Mouse (Mus musculus) MEL (cell line): ENCODE results near the gene Ckap2l. TPM values are rescaled to one million over a fixed set of nuclear protein-coding genes. Genes with fewer than 3 reads are reported as not detected.

Experiments used
- DNase-seq: peaks from one replicate; pipeline ENCODE4 v3.0.0; 2011; ENCODE audit warnings: low read depth, low spot score
- H3K27ac ChIP-seq: 2 replicates; pipeline ENCODE4 v1.5.1; 2012; ENCODE audit warnings: low read depth, mild to moderate bottlenecking, control low read depth, low read length, moderate library complexity; ENCODE audit not compliant: control insufficient read depth
- H3K27me3 ChIP-seq, 2 experiments: fragments of 150-350 bp in 1 of 2; sonication (generic) in 1 of 2; 2 replicates each; pipeline ENCODE4 v1.6.1; 2012; ENCODE audit warnings: low read length in 2 of 2, mild to moderate bottlenecking in 2 of 2, improper control_type of control experiment in 1 of 2, moderate library complexity in 1 of 2; ENCODE audit not compliant: insufficient read depth in 2 of 2, control insufficient read depth in 1 of 2
- H3K36me3 ChIP-seq, 2 experiments: 2 replicates each; pipeline ENCODE4 v1.6.1; 2012 to 2014; ENCODE audit warnings: low read length in 2 of 2, improper control_type of control experiment in 1 of 2, inconsistent platforms in 1 of 2, mild to moderate bottlenecking in 1 of 2; ENCODE audit not compliant: insufficient read depth in 2 of 2, control insufficient read depth in 1 of 2
- H3K4me1 ChIP-seq, 2 experiments: fragments of 150-350 bp in 1 of 2; sonication (generic) in 1 of 2; 2 replicates each; pipeline ENCODE4 v1.6.1; 2012; ENCODE audit warnings: low read length in 2 of 2, improper control_type of control experiment in 1 of 2, mild to moderate bottlenecking in 1 of 2; ENCODE audit not compliant: insufficient read depth in 2 of 2, control insufficient read depth in 1 of 2
- H3K4me3 ChIP-seq, 2 experiments: fragments of 150-350 bp in 1 of 2; sonication (generic) in 1 of 2; 2 replicates each; pipeline ENCODE4 v1.5.1; 2012; ENCODE audit warnings: low read depth in 2 of 2, low read length in 2 of 2, mild to moderate bottlenecking in 2 of 2, moderate library complexity in 2 of 2, control low read depth in 1 of 2, improper control_type of control experiment in 1 of 2; ENCODE audit not compliant: control insufficient read depth in 1 of 2, insufficient read depth in 1 of 2
- H3K79me2 ChIP-seq: 2 replicates; pipeline ENCODE4 v1.6.1; 2012; ENCODE audit warnings: mild to moderate bottlenecking, low read length, moderate library complexity; ENCODE audit not compliant: control insufficient read depth, poor library complexity, insufficient read depth
- H3K9ac ChIP-seq: 2 replicates; pipeline ENCODE4 v1.6.1; 2012; ENCODE audit warnings: low read depth, mild to moderate bottlenecking, control low read depth, low read length, moderate library complexity; ENCODE audit not compliant: control insufficient read depth, poor library complexity, severe bottlenecking
- H3K9me3 ChIP-seq: fragments of 150-350 bp; sonication (generic); replicated peaks from 2 replicates; pipeline ENCODE4 v1.6.1; 2012; ENCODE audit warnings: mild to moderate bottlenecking, low read length, improper control_type of control experiment, moderate library complexity; ENCODE audit not compliant: insufficient read depth
- BHLHE40 ChIP-seq: IDR thresholded peaks from 2 replicates; pipeline ENCODE4 v1.6.1; 2012; ENCODE audit warnings: low read depth, mild to moderate bottlenecking, inconsistent platforms, low read length, improper control_type of control experiment, borderline replicate concordance
- CHD1 ChIP-seq: IDR thresholded peaks from 2 replicates; pipeline ENCODE4 v1.6.1; 2012; ENCODE audit warnings: low read depth, mild to moderate bottlenecking, inconsistent platforms, low read length, improper control_type of control experiment
- CTCF ChIP-seq, 3 experiments: IDR thresholded peaks in 2 of 3; conservative IDR thresholded peaks in 1 of 3; 2 replicates each; pipeline ENCODE4 v1.5.1; 2011 to 2012; ENCODE audit warnings: low read length in 3 of 3, low read depth in 2 of 3, mild to moderate bottlenecking in 2 of 3, improper control_type of control experiment in 1 of 3, inconsistent platforms in 1 of 3, mixed read lengths in 1 of 3, moderate library complexity in 1 of 3; ENCODE audit not compliant: control insufficient read depth in 1 of 3, insufficient read depth in 1 of 3, poor library complexity in 1 of 3, severe bottlenecking in 1 of 3
- E2F4 ChIP-seq: IDR thresholded peaks from 2 replicates; pipeline ENCODE4 v1.6.1; 2011; ENCODE audit warnings: low read depth, low read length, improper control_type of control experiment, borderline replicate concordance
- ELF1 ChIP-seq: IDR thresholded peaks from 2 replicates; pipeline ENCODE4 v1.6.1; 2014; ENCODE audit warnings: low read depth, mild to moderate bottlenecking, inconsistent platforms, low read length, improper control_type of control experiment, moderate library complexity
- GATA1 ChIP-seq: IDR thresholded peaks from 2 replicates; pipeline ENCODE4 v1.6.1; 2011; ENCODE audit warnings: low read depth, low read length, improper control_type of control experiment
- HCFC1 ChIP-seq: IDR thresholded peaks from 2 replicates; pipeline ENCODE4 v1.6.1; 2012; ENCODE audit warnings: low read depth, mild to moderate bottlenecking, inconsistent platforms, low read length, improper control_type of control experiment, moderate library complexity
- JUND ChIP-seq: IDR thresholded peaks from 2 replicates; pipeline ENCODE4 v1.6.1; 2011; ENCODE audit warnings: low read depth, mild to moderate bottlenecking, improper control_type of control experiment, low read length
- KAT2A ChIP-seq: conservative IDR thresholded peaks from 2 replicates; pipeline ENCODE4 v1.6.1; 2012; ENCODE audit warnings: low read depth, low read length, improper control_type of control experiment, inconsistent platforms
- MAFK ChIP-seq: IDR thresholded peaks from 2 replicates; pipeline ENCODE4 v1.6.1; 2011; ENCODE audit warnings: low read depth, mild to moderate bottlenecking, low read length, improper control_type of control experiment, borderline replicate concordance
- MAX ChIP-seq: IDR thresholded peaks from 2 replicates; pipeline ENCODE4 v1.6.1; 2011; ENCODE audit warnings: low read length, improper control_type of control experiment
- MAZ ChIP-seq: IDR thresholded peaks from 2 replicates; pipeline ENCODE4 v1.6.1; 2012; ENCODE audit warnings: low read depth, mild to moderate bottlenecking, inconsistent platforms, low read length, improper control_type of control experiment
- MEF2A ChIP-seq: IDR thresholded peaks from 2 replicates; pipeline ENCODE4 v1.6.1; 2014; ENCODE audit warnings: low read depth, mild to moderate bottlenecking, inconsistent platforms, low read length, improper control_type of control experiment; ENCODE audit not compliant: poor library complexity, insufficient replicate concordance, severe bottlenecking; ENCODE audit errors: extremely low read depth
- MYC ChIP-seq: IDR thresholded peaks from 2 replicates; pipeline ENCODE4 v1.6.1; 2011; ENCODE audit warnings: low read depth, mild to moderate bottlenecking, low read length, improper control_type of control experiment, moderate library complexity
- NRF1 ChIP-seq: IDR thresholded peaks from 2 replicates; pipeline ENCODE4 v1.6.1; 2014; ENCODE audit warnings: low read depth, mild to moderate bottlenecking, inconsistent platforms, low read length, improper control_type of control experiment, moderate library complexity; ENCODE audit not compliant: poor library complexity, insufficient read depth, severe bottlenecking
- POLR2A ChIP-seq, 2 experiments: IDR thresholded peaks; 2 replicates each; pipeline ENCODE4 v1.6.1; 2011 to 2012; ENCODE audit warnings: low read length in 2 of 2, mild to moderate bottlenecking in 2 of 2, control low read depth in 1 of 2, improper control_type of control experiment in 1 of 2, low read depth in 1 of 2, moderate library complexity in 1 of 2; ENCODE audit not compliant: control insufficient read depth in 1 of 2, insufficient read depth in 1 of 2, poor library complexity in 1 of 2
- POLR2AphosphoS2 ChIP-seq: IDR thresholded peaks from 2 replicates; pipeline ENCODE4 v1.6.1; 2011; ENCODE audit warnings: low read length, improper control_type of control experiment
- RCOR1 ChIP-seq: IDR thresholded peaks from 2 replicates; pipeline ENCODE4 v1.6.1; 2012; ENCODE audit warnings: low read depth, mild to moderate bottlenecking, inconsistent platforms, low read length, improper control_type of control experiment
- TAL1 ChIP-seq: IDR thresholded peaks from 2 replicates; pipeline ENCODE4 v1.6.1; 2012; ENCODE audit warnings: mild to moderate bottlenecking, inconsistent platforms, low read length, moderate library complexity, mixed read lengths
- TBP ChIP-seq: IDR thresholded peaks from 2 replicates; pipeline ENCODE4 v1.8.0; 2011; ENCODE audit warnings: low read depth, low read length, improper control_type of control experiment
- TCF12 ChIP-seq: IDR thresholded peaks from 2 replicates; pipeline ENCODE4 v1.6.1; 2014; ENCODE audit warnings: low read depth, mild to moderate bottlenecking, inconsistent platforms, low read length, improper control_type of control experiment, moderate library complexity
- UBTF ChIP-seq: IDR thresholded peaks from 2 replicates; pipeline ENCODE4 v1.6.1; 2012; ENCODE audit warnings: low read depth, mild to moderate bottlenecking, inconsistent platforms, low read length, improper control_type of control experiment, moderate library complexity, borderline replicate concordance; ENCODE audit not compliant: insufficient read depth
- USF1 ChIP-seq: IDR thresholded peaks from 2 replicates; pipeline ENCODE4 v1.6.1; 2014; ENCODE audit warnings: low read depth, mild to moderate bottlenecking, inconsistent platforms, low read length, improper control_type of control experiment, moderate library complexity
- USF2 ChIP-seq, 2 experiments: IDR thresholded peaks; 2 replicates each; pipeline ENCODE4 v1.6.1; 2011 to 2012; ENCODE audit warnings: improper control_type of control experiment in 2 of 2, low read length in 2 of 2, borderline replicate concordance in 1 of 2, inconsistent platforms in 1 of 2, low read depth in 1 of 2, mild to moderate bottlenecking in 1 of 2; ENCODE audit not compliant: insufficient read depth in 1 of 2
- ZMIZ1 ChIP-seq: IDR thresholded peaks from 2 replicates; pipeline ENCODE4 v1.6.1; 2012; ENCODE audit warnings: low read depth, mild to moderate bottlenecking, inconsistent platforms, low read length, improper control_type of control experiment, moderate library complexity
- ZNF384 ChIP-seq: IDR thresholded peaks from 2 replicates; pipeline ENCODE4 v1.6.1; 2012; ENCODE audit warnings: low read depth, mild to moderate bottlenecking, inconsistent platforms, low read length, improper control_type of control experiment
- polyA plus RNA-seq, 2 experiments: library from polyadenylated mRNA; stranded (reverse) in 1 of 2; unstranded in 1 of 2; fragments of >175 nt in 1 of 2; fragments of >200 nt in 1 of 2; gene quantifications; 2 replicates each; pipeline versions ENCODE4 v1.2.1 to v1.2.4; 2012; ENCODE audit warnings: low replicate concordance in 2 of 2, low read depth in 1 of 2; ENCODE audit not compliant: insufficient read length in 2 of 2, insufficient read depth in 1 of 2, missing spikeins in 1 of 2
- total RNA-seq: library from RNA; depleted of rRNA; stranded (reverse); fragments of 300-350 nt; gene quantifications from 2 replicates; pipeline ENCODE4 v1.2.3, GENCODE M21; 2012

The Ckap2l gene
- total and polyA plus RNA-seq, 3 experiments: 10.6 to 25.7 TPM; not detected in 1

DNA sequence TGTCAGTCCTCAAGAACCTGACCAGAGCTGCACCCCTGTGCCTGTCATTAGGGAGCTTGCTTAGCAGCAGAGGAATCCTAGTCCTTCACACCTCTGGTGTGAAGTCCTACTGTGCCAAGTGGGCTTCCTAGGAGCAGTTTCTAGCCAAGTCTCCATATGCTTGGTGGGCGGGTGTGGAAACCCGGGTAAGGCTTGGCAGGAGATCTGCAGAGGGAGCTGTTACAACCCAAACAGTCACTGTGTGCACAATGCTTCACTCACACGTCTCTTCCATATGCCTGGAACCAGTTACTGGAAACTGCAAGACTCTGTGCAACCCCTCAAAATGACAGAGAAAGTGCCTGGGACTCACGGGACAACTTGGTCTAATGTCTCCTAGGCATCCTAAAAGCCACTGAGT lies 65.0 kb downstream of the Ckap2l start:
- no peak overlapping the region for H3K9ac ChIP-seq
- peaks cover 18 to 34% of the 10 kb centered on the region in 2 experiments for H3K4me1 ChIP-seq
- H3K36me3 ChIP-seq: peaks cover 0 to 25% of the 10 kb centered on the region in 2 experiments; a peak in 2 of 4 replicates
- no peak for DNase-seq
- H3K4me3 ChIP-seq: no peak overlapping the region
- no peak overlapping the region for H3K27ac ChIP-seq
- TF ChIP-seq ZNF384 (no peak), POLR2AphosphoS2 (no peak), KAT2A (no peak), UBTF (no peak), BHLHE40 (no peak), GATA1 (no peak), E2F4 (no peak), POLR2A (IDR thresholded peaks at IDR 0.05; ENCODE audit: control insufficient read depth in 1 of 2, insufficient read depth in 1 of 2, low read depth in 1 of 2, low read length in 2 of 2, poor library complexity in 1 of 2) (no peak), JUND (no peak), NRF1 (no peak)
- no peaks in the 10 kb centered on the region for H3K27me3 ChIP-seq
- H3K9me3 ChIP-seq: no peaks in the 10 kb centered on the region
- peaks cover 1% of the 10 kb centered on the region; the same call in 1 of the 2 replicates for H3K79me2 ChIP-seq

- Histone ChIP-seq H3K27ac (no peak overlapping the region), H3K27me3 (no peaks in the 10 kb centered on the region), H3K9ac (no peak overlapping the region), H3K4me3 (no peak overlapping the region), H3K36me3 (peaks cover 0 to 30% of the 10 kb centered on the region in 2 experiments; a peak in 2 of 4 replicates), H3K4me1 (peaks cover 21 to 42% of the 10 kb centered on the region in 2 experiments), H3K79me2 (peaks cover 3% of the 10 kb centered on the region; the same call in 1 of the 2 replicates), H3K9me3 (no peaks in the 10 kb centered on the region)
- DNase-seq: no peak
- no peak for TF ChIP-seq MEF2A
- no peak for TF ChIP-seq NRF1
- TF ChIP-seq CHD1: no peak
- no peak for TF ChIP-seq E2F4
- TF ChIP-seq MYC: no peak
- no peak for TF ChIP-seq BHLHE40
- no peak for TF ChIP-seq MAZ
- TF ChIP-seq CTCF (IDR thresholded peaks at IDR 0.05 in 2 of 3, conservative IDR thresholded peaks at IDR 0.05 in 1 of 3; ENCODE audit: control insufficient read depth in 1 of 3, insufficient read depth in 1 of 3, low read depth in 2 of 3, low read length in 3 of 3, poor library complexity in 1 of 3, severe bottlenecking in 1 of 3): no peak
- TF ChIP-seq USF1: no peak
- TF ChIP-seq TBP: no peak
- no peak for TF ChIP-seq TCF12
- no peak for TF ChIP-seq HCFC1
- no peak for TF ChIP-seq MAX
- TF ChIP-seq MAFK: no peak
- TF ChIP-seq USF2 (IDR thresholded peaks at IDR 0.05; ENCODE audit: borderline replicate concordance in 1 of 2, insufficient read depth in 1 of 2, low read depth in 1 of 2, low read length in 2 of 2): no peak
- no peak for TF ChIP-seq ZMIZ1
- TF ChIP-seq RCOR1: no peak
- TF ChIP-seq TAL1: no peak
- TF ChIP-seq ELF1: no peak
- no peak for TF ChIP-seq GATA1
Observed at GRCm38 (mm10) chr2:129229316-129229715, 67.7 kb downstream of the Ckap2l start.
